13 mouse cellular contexts compared by ENCODE assay signal in genomic region chr16:38700392-38701162, GRCm38 (mm10). TPM values are rescaled to one million over a fixed set of nuclear protein-coding genes. Genes with fewer than 3 reads are reported as not detected.
DNase-seq lines count a peak whose midpoint lies in the region; ATAC-seq lines count a peak whose summit lies in the region.
"Had no signal": no experiment of that assay in that cellular context is flagged by ENCODE, and none has a peak within 500 bp of the region (broad histone marks: within the 10 kb centered on the region; RNA-seq: fewer than 3 reads in every experiment).

No protein-coding gene starts in this region.

- H3K9ac ChIP-seq in forebrain, embryonic 13.5 days = no peak overlapping the region
- H3K9ac ChIP-seq in hindbrain, embryonic 14.5 days = no peak overlapping the region
- H3K9ac ChIP-seq: liver, postnatal 0 days had no signal

- no peak overlapping the region for H3K27ac ChIP-seq in forebrain, embryonic 13.5 days
- no peak overlapping the region for H3K27ac ChIP-seq in hindbrain, embryonic 14.5 days

- no peaks in the 10 kb centered on the region for H3K27me3 ChIP-seq in forebrain, embryonic 13.5 days
- H3K27me3 ChIP-seq in hindbrain, embryonic 14.5 days (ENCODE audit: control insufficient read depth, insufficient read depth, low read length) = no peaks in the 10 kb centered on the region
- H3K27me3 ChIP-seq: embryonic facial prominence, embryonic 12.5 days had no signal

- WGBS in forebrain, embryonic 13.5 days = 88% methylated on average over 16 of the region's 16 CpGs
- 81% methylated on average over 16 of the region's 16 CpGs for WGBS in hindbrain, embryonic 14.5 days

- no peak overlapping the region for H3K4me3 ChIP-seq in forebrain, embryonic 13.5 days
- no peak overlapping the region for H3K4me3 ChIP-seq in hindbrain, embryonic 14.5 days (replicated peaks; ENCODE audit: low read length)
- H3K4me3 ChIP-seq: embryonic facial prominence, embryonic 12.5 days had no signal

- peaks cover 12% of the 10 kb centered on the region for H3K4me1 ChIP-seq in forebrain, embryonic 13.5 days
- peaks cover 8% of the 10 kb centered on the region for H3K4me1 ChIP-seq in hindbrain, embryonic 14.5 days (replicated peaks; ENCODE audit: control insufficient read depth, insufficient read depth, low read length)

- H3K9me3 ChIP-seq in forebrain, embryonic 13.5 days (replicated peaks) = no peaks in the 10 kb centered on the region
- H3K9me3 ChIP-seq in hindbrain, embryonic 14.5 days (ENCODE audit: control insufficient read depth, low read length) = no peaks in the 10 kb centered on the region
- H3K9me3 ChIP-seq: embryonic facial prominence, embryonic 12.5 days had no signal

- no peak overlapping the region for H3K4me2 ChIP-seq in forebrain, embryonic 13.5 days
- H3K4me2 ChIP-seq in hindbrain, embryonic 14.5 days (replicated peaks) = no peak overlapping the region
- H3K4me2 ChIP-seq: embryonic facial prominence, embryonic 12.5 days had no signal

- intact Hi-C loops in heart, postnatal 14 days (cut with DNase I) = loop anchor here (10.0 kb wide), 1 partner anchor 76 kb away; no protein-coding TSS in a partner anchor

- no peaks in the 10 kb centered on the region for H3K36me3 ChIP-seq in forebrain, embryonic 13.5 days (ENCODE audit: poor library complexity, severe bottlenecking)
- H3K36me3 ChIP-seq in hindbrain, embryonic 14.5 days (replicated peaks; ENCODE audit: control insufficient read depth, insufficient read depth) = no peaks in the 10 kb centered on the region
- H3K36me3 ChIP-seq: embryonic facial prominence, embryonic 12.5 days had no signal

- no peak for ATAC-seq in forebrain, embryonic 13.5 days
- no peak for ATAC-seq in hindbrain, embryonic 14.5 days (ENCODE audit: low FRiP score)
- ATAC-seq: liver, postnatal 0 days had no signal

- DNase-seq in adrenal gland, postnatal 14 days = peak; percentile 40
- DNase-seq in adrenal gland, adult 2 months = no peak
- peak; percentile 44 for DNase-seq in lung, postnatal 10 days
- no peak for DNase-seq in lung, postnatal 25 days (ENCODE audit: low spot score)
- peak; percentile 33 to 48 for DNase-seq in heart, postnatal 14 days
- DNase-seq in testis, postnatal 14 days (ENCODE audit: low spot score) = peak; percentile 24
- no peak for DNase-seq in hindbrain, embryonic 14.5 days (ENCODE audit: low spot score)
- DNase-seq: cerebellum, postnatal 14 days; gastrocnemius, postnatal 25 days; liver, postnatal 0 days; midbrain, embryonic 14.5 days had no signal

RNA-seq across cellular contexts. Expression of gene Arhgap31, which starts 12.5 kb away (rescaled TPM):
- 34.8 and 37.5 TPM in 2 replicates for total RNA-seq in adrenal gland, postnatal 14 days (2021)
- total RNA-seq in adrenal gland, adult 2 months (2021) = 10 to 100 TPM; 19.1 to 23.8 TPM
- 7.4 and 7.7 TPM in 2 replicates for polyA plus RNA-seq in adrenal gland, adult 2 months (2012; rRNA removed)
- 10 to 100 TPM; 50.0 to 50.9 TPM for total RNA-seq in heart, postnatal 14 days (2021)
- polyA plus RNA-seq in forebrain, embryonic 13.5 days (2015; fragmentation: Nextera tagmentation; extraction: Ambion mirVana) = 3.1 and 3.6 TPM in 2 replicates
- polyA plus RNA-seq in hindbrain, embryonic 14.5 days (2014; fragmentation: Nextera tagmentation; extraction: Ambion mirVana) = 5.6 and 7.8 TPM in 2 replicates

RNA-seq across cellular contexts. Expression of gene B4galt4, which starts 41.5 kb away (rescaled TPM):
- total RNA-seq in adrenal gland, postnatal 14 days (2021) = 12.9 and 15.2 TPM in 2 replicates
- 10 to 100 TPM in 1 of 2 experiments, 1 to 10 TPM in 1; 7.6 to 14.3 TPM for total RNA-seq in adrenal gland, adult 2 months (2021)
- 4.3 and 5.5 TPM in 2 replicates for polyA plus RNA-seq in adrenal gland, adult 2 months (2012; rRNA removed)
- 10 to 100 TPM; 12.0 to 14.3 TPM for total RNA-seq in heart, postnatal 14 days (2021)
- polyA plus RNA-seq in forebrain, embryonic 13.5 days (2015; fragmentation: Nextera tagmentation; extraction: Ambion mirVana) = 17.9 and 22.8 TPM in 2 replicates
- 40.0 and 41.7 TPM in 2 replicates for polyA plus RNA-seq in hindbrain, embryonic 14.5 days (2014; fragmentation: Nextera tagmentation; extraction: Ambion mirVana)

Comparison
In these comparisons a context has a peak if more than half of its experiments do, and no peak if none do; other contexts are left out.
1. DNase-seq: peak in adrenal gland, postnatal 14 days (single experiment), lung, postnatal 10 days (single experiment), heart, postnatal 14 days (2 of 2) and testis, postnatal 14 days (single experiment); none in adrenal gland, adult 2 months (single experiment), lung, postnatal 25 days (single experiment) and hindbrain, embryonic 14.5 days (single experiment).